Mouse (Mus musculus): ENCODE data around the gene Steap2. TPM values are rescaled to one million over a fixed set of nuclear protein-coding genes. Genes with fewer than 3 reads are reported as not detected.
A peak's percentile ranks its signal among the peaks of the same experiment; 100 is the strongest.
"Not testable (repeated sequence)": the region's sequence is repeated elsewhere in the genome, so short reads cannot be mapped to it uniquely, and the experiment has no call there.

Steap2 gene
- polyA plus RNA-seq, 1 experiment from 2014 or later, result 6.2 TPM

GRCm38 (mm10) chr5:5693541-5693955, 830 bp downstream of the Steap2 start:
- WGBS, result under 1% methylated on average over 29 of the region's 29 CpGs
- H3K27ac ChIP-seq (replicated peaks), result 0 out of 2 replicates have a peak overlapping the region, but pooled peaks have one; percentile 38
- peaks cover 16% of the 10 kb centered on the region for H3K4me1 ChIP-seq (replicated peaks)
- H3K9me3 ChIP-seq, result no peaks in the 10 kb centered on the region
- peak overlapping the region; percentile 90 for H3K9ac ChIP-seq
- peaks cover 8% of the 10 kb centered on the region; the same call in 1 of the 2 replicates for H3K27me3 ChIP-seq
- peak; percentile 76 for ATAC-seq (ENCODE audit: low read depth)
- no peaks in the 10 kb centered on the region for H3K36me3 ChIP-seq
- H3K4me3 ChIP-seq, result peak overlapping the region; percentile 78
- H3K4me2 ChIP-seq, result peak overlapping the region; percentile 93

- Histone ChIP-seq H3K9ac (no peak overlapping the region), H3K9me3 (no peaks in the 10 kb centered on the region), H3K36me3 (no peaks in the 10 kb centered on the region), H3K4me2 (no peak overlapping the region; the same call in 1 of the 2 replicates), H3K27ac (replicated peaks) (no peak overlapping the region), H3K27me3 (peaks cover 8% of the 10 kb centered on the region; the same call in 1 of the 2 replicates), H3K4me1 (replicated peaks) (peaks cover 16% of the 10 kb centered on the region), H3K4me3 (no peak overlapping the region)
- 67% methylated on average over 4 of the region's 4 CpGs for WGBS
- ATAC-seq (ENCODE audit: low read depth), result no peak
Observed at GRCm38 (mm10) chr5:5692167-5692738, 2.1 kb downstream of the Steap2 start.

GRCm38 (mm10) chr5:5688945-5689540, 5.3 kb downstream of the Steap2 start:
- Histone ChIP-seq H3K27me3 (peaks cover 8% of the 10 kb centered on the region; the same call in 1 of the 2 replicates), H3K4me1 (replicated peaks) (peaks cover 14% of the 10 kb centered on the region), H3K27ac (replicated peaks) (no peak overlapping the region), H3K9me3 (no peaks in the 10 kb centered on the region), H3K4me3 (no peak overlapping the region), H3K9ac (no peak overlapping the region), H3K4me2 (no peak overlapping the region), H3K36me3 (no peaks in the 10 kb centered on the region)
- WGBS, result 77% methylated on average over 8 of the region's 8 CpGs
- no peak for ATAC-seq (ENCODE audit: low read depth)

GRCm38 (mm10) chr5:5688228-5688627, 6.2 kb downstream of the Steap2 start:
- Histone ChIP-seq H3K27me3 (peaks cover 8% of the 10 kb centered on the region; the same call in 1 of the 2 replicates), H3K4me2 (no peak overlapping the region), H3K36me3 (no peaks in the 10 kb centered on the region), H3K4me3 (no peak overlapping the region), H3K27ac (replicated peaks) (no peak overlapping the region), H3K9me3 (no peaks in the 10 kb centered on the region), H3K9ac (no peak overlapping the region), H3K4me1 (replicated peaks) (peaks cover 10% of the 10 kb centered on the region)
- WGBS, result 63% methylated on average over 6 of the region's 6 CpGs
- no peak for ATAC-seq (ENCODE audit: low read depth)

- WGBS, result 18% methylated on average over 1 of the region's 1 CpGs
- H3K4me3 ChIP-seq, result no peak overlapping the region
- H3K36me3 ChIP-seq, result no peaks in the 10 kb centered on the region
- H3K9me3 ChIP-seq, result no peaks in the 10 kb centered on the region
- H3K27me3 ChIP-seq, result peaks cover 4% of the 10 kb centered on the region; the same call in 1 of the 2 replicates
- H3K4me2 ChIP-seq, result no peak overlapping the region
- no peak overlapping the region for H3K27ac ChIP-seq (replicated peaks)
- H3K4me1 ChIP-seq (replicated peaks), result no peaks in the 10 kb centered on the region
- ATAC-seq (ENCODE audit: low read depth), result no peak
- no peak overlapping the region for H3K9ac ChIP-seq
Observed at GRCm38 (mm10) chr5:5686973-5687372, 7.4 kb downstream of the Steap2 start.

- not testable (repeated sequence) for H3K27me3 ChIP-seq; H3K4me1 ChIP-seq (replicated peaks); ATAC-seq (ENCODE audit: low read depth); H3K4me3 ChIP-seq; H3K27ac ChIP-seq (replicated peaks); H3K9me3 ChIP-seq; H3K9ac ChIP-seq; H3K36me3 ChIP-seq; H3K4me2 ChIP-seq
- 79% methylated on average over 2 of the region's 2 CpGs for WGBS
Observed at GRCm38 (mm10) chr5:5684946-5685345, 9.4 kb downstream of the Steap2 start.

GRCm38 (mm10) chr5:5683292-5683691, 11.1 kb downstream of the Steap2 start:
- Histone ChIP-seq H3K4me2 (no peak overlapping the region), H3K4me3 (no peak overlapping the region), H3K27me3 (no peaks in the 10 kb centered on the region), H3K4me1 (replicated peaks) (no peaks in the 10 kb centered on the region), H3K27ac (replicated peaks) (no peak overlapping the region), H3K36me3 (no peaks in the 10 kb centered on the region), H3K9me3 (no peaks in the 10 kb centered on the region), H3K9ac (no peak overlapping the region)
- ATAC-seq (ENCODE audit: low read depth), result no peak
- WGBS, result 75% methylated on average over 4 of the region's 4 CpGs

GRCm38 (mm10) chr5:5679459-5679858, 14.9 kb downstream of the Steap2 start:
- Histone ChIP-seq H3K4me3 (no peak overlapping the region), H3K4me2 (no peak overlapping the region), H3K9ac (no peak overlapping the region), H3K27me3 (no peaks in the 10 kb centered on the region), H3K9me3 (no peaks in the 10 kb centered on the region), H3K27ac (replicated peaks) (no peak overlapping the region), H3K4me1 (replicated peaks) (no peaks in the 10 kb centered on the region), H3K36me3 (peaks cover 9% of the 10 kb centered on the region)
- peak; percentile 56; the same call in 1 of the 2 replicates for ATAC-seq (ENCODE audit: low read depth)

GRCm38 (mm10) chr5:5676082-5676481, 18.3 kb downstream of the Steap2 start:
- no peak for ATAC-seq (ENCODE audit: low read depth)
- Histone ChIP-seq H3K27ac (replicated peaks) (no peak overlapping the region), H3K4me1 (replicated peaks) (peaks cover 6% of the 10 kb centered on the region; the same call in 1 of the 2 replicates), H3K4me3 (no peak overlapping the region), H3K27me3 (no peaks in the 10 kb centered on the region), H3K4me2 (no peak overlapping the region), H3K9me3 (no peaks in the 10 kb centered on the region), H3K9ac (no peak overlapping the region), H3K36me3 (peaks cover 12% of the 10 kb centered on the region)
- 72% methylated on average over 3 of the region's 3 CpGs for WGBS

GRCm38 (mm10) chr5:5668920-5669319, 25.5 kb downstream of the Steap2 start:
- Histone ChIP-seq H3K9me3 (no peaks in the 10 kb centered on the region), H3K4me1 (replicated peaks) (peaks cover 24% of the 10 kb centered on the region), H3K4me2 (no peak overlapping the region), H3K27me3 (no peaks in the 10 kb centered on the region), H3K4me3 (no peak overlapping the region), H3K9ac (no peak overlapping the region), H3K27ac (replicated peaks) (no peak overlapping the region), H3K36me3 (peaks cover 4% of the 10 kb centered on the region; the same call in 1 of the 2 replicates)
- ATAC-seq (ENCODE audit: low read depth), result no peak
- 68% methylated on average over 7 of the region's 7 CpGs for WGBS

- ATAC-seq (ENCODE audit: low read depth), result peak; percentile 19; the same call in 1 of the 2 replicates
- Histone ChIP-seq H3K4me3 (peak overlapping the region; percentile 71), H3K4me2 (peak overlapping the region; percentile 87), H3K9me3 (no peaks in the 10 kb centered on the region), H3K27me3 (0 out of 2 replicates have a peak, but pooled peaks cover 7% of the 10 kb centered on the region), H3K27ac (replicated peaks) (peak overlapping the region; percentile 77), H3K36me3 (no peaks in the 10 kb centered on the region), H3K9ac (peak overlapping the region; percentile 85), H3K4me1 (replicated peaks) (peaks cover 24% of the 10 kb centered on the region)
- 56% methylated on average over 6 of the region's 6 CpGs for WGBS
Observed at GRCm38 (mm10) chr5:5664371-5664926, 29.9 kb downstream of the Steap2 start.

- Histone ChIP-seq H3K4me1 (replicated peaks) (peaks cover 24% of the 10 kb centered on the region), H3K27me3 (0 out of 2 replicates have a peak, but pooled peaks cover 7% of the 10 kb centered on the region), H3K4me2 (peak within 1 kb of the TSS; percentile 87), H3K4me3 (peak within 1 kb of the TSS; percentile 71), H3K27ac (replicated peaks) (peak within 1 kb of the TSS; percentile 77), H3K36me3 (no peaks in the 10 kb centered on the region), H3K9me3 (no peaks in the 10 kb centered on the region), H3K9ac (peak within 1 kb of the TSS; percentile 85)
- peak; percentile 99 for ATAC-seq (ENCODE audit: low read depth)
- WGBS, result under 1% methylated on average over 48 of the region's 48 CpGs
Observed at GRCm38 (mm10) chr5:5663655-5664370, 30.6 kb downstream of the Steap2 start, which contains the start of gene Cfap69. TSS of gene Cfap69 (minus strand) at chr5:5664239.

All from neural tube, embryonic 13.5 days (tissue).